Mouse (Mus musculus) forebrain, embryonic 10.5 days (tissue): ENCODE data around the gene Cdh13. TPM values are rescaled to one million over a fixed set of nuclear protein-coding genes. Genes with fewer than 3 reads are reported as not detected.

ENCODE experiments used
- DNase-seq: peaks from one replicate; pipeline ENCODE4 v3.0.0-alpha.2; 2017; ENCODE audit warnings: low spot score; ENCODE audit errors: extremely low spot score
- H3K27ac ChIP-seq: fragments of 300-500 bp; sonication (generic); 2 replicates; pipeline ENCODE4 v1.5.1; 2016; ENCODE audit warnings: mild to moderate bottlenecking
- H3K27me3 ChIP-seq: fragments of 300-500 bp; sonication (generic); 2 replicates; pipeline ENCODE4 v1.6.1; 2016; ENCODE audit warnings: mild to moderate bottlenecking; ENCODE audit not compliant: poor library complexity, severe bottlenecking
- H3K36me3 ChIP-seq: fragments of 300-500 bp; sonication (generic); replicated peaks from 2 replicates; pipeline ENCODE4 v1.6.1; 2016; ENCODE audit warnings: mild to moderate bottlenecking, moderate library complexity
- H3K4me1 ChIP-seq: fragments of 300-500 bp; sonication (generic); 2 replicates; pipeline ENCODE4 v1.6.1; 2016
- H3K4me3 ChIP-seq: fragments of 300-500 bp; sonication (generic); 2 replicates; pipeline ENCODE4 v1.5.1; 2016; ENCODE audit warnings: mild to moderate bottlenecking, moderate library complexity
- H3K9me3 ChIP-seq: fragments of 300-500 bp; sonication (generic); 2 replicates; pipeline ENCODE4 v1.6.1; 2016; ENCODE audit warnings: mild to moderate bottlenecking, moderate library complexity
- WGBS: fragments of 180-500 bp; shearing (Covaris S2); methylation state at CpG from one replicate; pipeline ENCODE4 v1.1.7; 2016; 5-methylcytosine and 5-hydroxymethylcytosine counted together
- polyA plus RNA-seq: library from polyadenylated mRNA; unstranded; fragments of >200 nt; fragmentation: Nextera tagmentation; extraction: Ambion mirVana; gene quantifications from 2 replicates; pipeline ENCODE4 v1.2.1, GENCODE M21; 2016

The Cdh13 gene
- polyA plus RNA-seq, 1 experiment from 2014 or later, result 3.3 TPM

DNA sequence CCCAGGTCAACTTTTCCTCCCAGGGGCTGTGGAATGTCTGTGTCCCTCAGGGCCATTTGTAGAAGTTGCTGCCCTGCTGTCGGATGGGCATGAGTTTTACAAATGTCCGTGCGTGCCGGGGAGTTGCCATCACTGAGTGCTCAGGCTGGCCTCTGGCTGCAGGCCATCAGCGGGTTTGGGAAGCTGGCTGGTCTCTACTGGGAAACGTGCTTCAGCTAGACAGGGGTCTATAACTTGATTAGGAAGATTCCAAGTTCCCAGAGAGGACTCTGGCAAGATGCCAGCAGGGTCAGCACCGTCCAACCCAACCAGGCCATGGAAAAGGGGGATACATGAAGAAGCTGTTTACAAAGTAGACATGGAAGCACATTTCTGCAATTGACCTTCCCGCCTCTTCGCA is 163.0 kb downstream of the Cdh13 start:
- Histone ChIP-seq H3K4me3 (no peak overlapping the region), H3K27me3 (no peaks in the 10 kb centered on the region), H3K36me3 (no peaks in the 10 kb centered on the region), H3K27ac (no peak overlapping the region), H3K9me3 (no peaks in the 10 kb centered on the region), H3K4me1 (peaks cover 3% of the 10 kb centered on the region)
- no peak for DNase-seq
- 90% methylated on average over 9 of the region's 9 CpGs for WGBS

DNA sequence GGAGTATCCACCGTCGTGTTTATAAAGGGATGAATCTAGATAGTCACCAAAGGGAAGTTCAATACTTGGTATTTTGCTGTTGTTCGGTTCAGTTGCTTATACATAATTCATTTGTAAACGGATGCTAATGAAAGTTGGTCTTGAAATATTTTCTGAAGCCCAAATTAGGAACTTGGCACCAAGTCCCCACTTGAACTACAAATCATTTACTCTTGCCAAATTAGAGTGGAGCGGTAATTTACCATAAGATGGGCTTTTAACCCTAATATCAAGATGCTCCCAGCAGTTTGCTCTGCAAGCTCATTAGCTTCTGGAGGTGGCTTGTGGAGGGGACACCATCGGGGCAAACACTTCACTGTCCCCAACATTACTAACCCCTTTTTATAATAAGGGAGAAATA is 164.5 kb downstream of the Cdh13 start:
- Histone ChIP-seq H3K36me3 (no peaks in the 10 kb centered on the region), H3K27me3 (no peaks in the 10 kb centered on the region), H3K27ac (no peak overlapping the region), H3K9me3 (no peaks in the 10 kb centered on the region), H3K4me3 (no peak overlapping the region), H3K4me1 (no peaks in the 10 kb centered on the region)
- DNase-seq, result no peak
- WGBS, result 95% methylated on average over 6 of the region's 6 CpGs

DNA sequence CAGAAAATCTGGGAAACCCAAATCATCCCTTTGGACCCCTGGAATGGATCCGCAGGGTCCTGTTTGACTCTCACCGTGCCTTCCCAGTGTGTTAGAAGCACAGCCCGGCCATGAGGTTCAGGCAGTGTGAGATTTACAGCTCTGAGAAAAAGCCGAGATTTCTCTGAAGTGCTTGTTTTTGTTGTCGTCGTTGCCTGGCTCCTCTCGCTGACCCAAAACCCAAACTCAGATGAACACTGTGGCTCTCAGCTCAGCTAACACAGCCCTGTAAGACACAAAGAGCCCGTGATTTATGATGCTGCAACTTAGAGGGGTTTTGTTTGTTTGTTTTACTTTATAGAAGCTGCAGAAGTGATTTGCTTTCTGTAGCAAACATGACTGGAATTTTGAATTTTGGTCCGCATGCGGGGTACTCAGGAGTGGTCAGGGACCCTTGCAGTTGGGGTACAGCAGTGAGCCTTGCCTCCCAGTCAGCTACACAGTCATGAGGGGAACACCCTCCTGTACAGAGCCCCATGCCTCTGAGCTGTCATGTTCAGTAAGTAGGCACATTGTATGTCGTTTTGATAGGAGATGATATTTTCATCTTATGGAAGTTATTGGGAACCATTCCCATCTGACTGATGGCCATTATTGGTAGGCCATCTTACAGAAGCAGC is 169.0 kb downstream of the Cdh13 start:
- no peak for DNase-seq
- Histone ChIP-seq H3K4me1 (no peaks in the 10 kb centered on the region), H3K27me3 (no peaks in the 10 kb centered on the region), H3K36me3 (no peaks in the 10 kb centered on the region), H3K27ac (no peak overlapping the region), H3K4me3 (no peak overlapping the region), H3K9me3 (no peaks in the 10 kb centered on the region)
- 88% methylated on average over 11 of the region's 11 CpGs for WGBS

DNA sequence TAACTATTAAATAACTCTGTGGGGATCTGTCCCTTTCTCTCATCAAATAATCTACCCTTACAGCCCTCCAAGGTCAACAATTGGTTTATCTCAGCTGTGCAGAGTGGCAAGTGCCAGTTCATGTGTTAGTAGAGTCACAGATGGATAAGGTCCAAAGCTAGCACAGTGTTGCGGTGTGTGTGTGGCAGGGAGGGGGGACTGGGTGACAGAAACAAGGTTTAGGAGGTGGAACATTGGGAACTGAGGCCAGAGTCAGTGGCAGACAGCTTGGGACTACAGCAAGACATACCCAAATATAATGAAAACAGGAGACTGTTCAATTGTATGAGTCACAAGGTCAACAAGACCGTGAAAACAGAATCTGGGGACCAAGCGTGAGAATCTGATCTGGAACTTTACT is 171.7 kb downstream of the Cdh13 start:
- no peak overlapping the region for H3K27ac ChIP-seq
- no peaks in the 10 kb centered on the region for H3K4me1 ChIP-seq
- no peak for DNase-seq
- no peaks in the 10 kb centered on the region for H3K36me3 ChIP-seq
- H3K4me3 ChIP-seq, result no peak overlapping the region
- WGBS, result 88% methylated on average over 3 of the region's 3 CpGs
- no peaks in the 10 kb centered on the region for H3K27me3 ChIP-seq
- no peaks in the 10 kb centered on the region for H3K9me3 ChIP-seq

DNA sequence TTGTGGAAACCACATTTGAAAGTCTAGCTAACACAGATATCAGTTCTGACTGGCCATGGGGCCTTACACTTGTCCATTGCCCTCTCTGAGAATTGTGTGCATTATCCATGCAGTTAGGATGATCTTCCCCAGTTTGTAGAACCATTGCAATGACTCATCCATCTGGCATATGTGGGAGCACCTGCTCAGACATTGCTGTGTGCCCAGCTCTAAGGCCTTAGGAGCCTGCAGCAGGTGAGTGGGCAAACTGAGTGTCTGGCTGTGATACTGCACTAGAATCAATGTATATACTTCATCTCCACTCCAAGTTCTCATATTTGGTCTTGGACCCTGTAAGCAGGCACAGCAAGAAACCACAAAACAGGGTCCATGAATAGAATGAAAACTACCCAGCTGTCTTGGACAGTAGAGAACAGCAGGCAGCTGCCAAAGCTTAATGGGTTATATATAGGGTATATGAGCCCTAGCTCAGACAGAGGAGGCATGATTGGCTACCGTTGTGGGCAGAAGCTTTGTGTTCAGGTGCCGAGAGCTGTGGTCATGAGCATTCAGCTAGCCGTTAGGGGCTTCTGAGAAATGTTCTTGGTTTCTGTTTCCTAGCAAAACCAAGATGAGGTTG is 181.9 kb downstream of the Cdh13 start:
- Histone ChIP-seq H3K27me3 (no peaks in the 10 kb centered on the region), H3K9me3 (no peaks in the 10 kb centered on the region), H3K27ac (no peak overlapping the region), H3K4me3 (no peak overlapping the region), H3K4me1 (peaks cover 4% of the 10 kb centered on the region; the same call in 1 of the 2 replicates), H3K36me3 (no peaks in the 10 kb centered on the region)
- DNase-seq, result no peak
- 90% methylated on average over 3 of the region's 3 CpGs for WGBS

DNA sequence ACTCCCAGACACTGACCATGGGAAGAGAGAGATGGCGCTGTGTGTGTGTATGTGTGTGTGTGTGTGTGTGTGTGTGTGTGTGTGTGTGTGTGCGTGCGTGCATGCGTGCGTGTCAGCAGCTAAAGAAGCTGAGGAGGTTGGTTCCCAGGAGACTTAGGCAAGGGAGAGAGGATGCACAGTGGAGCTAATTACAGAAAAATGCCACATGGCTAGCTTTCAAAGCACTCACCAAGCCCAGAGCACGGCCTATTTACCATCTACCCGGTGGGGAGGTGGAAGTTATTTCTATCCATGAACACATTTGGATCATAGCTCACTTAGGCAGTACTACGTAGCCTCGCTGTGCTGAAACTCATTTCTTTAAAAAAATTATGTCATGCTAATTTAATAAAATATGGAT is 194.1 kb downstream of the Cdh13 start:
- Histone ChIP-seq H3K36me3 (no peaks in the 10 kb centered on the region), H3K4me1 (peaks cover 4% of the 10 kb centered on the region; the same call in 1 of the 2 replicates), H3K4me3 (no peak overlapping the region), H3K9me3 (no peaks in the 10 kb centered on the region), H3K27ac (no peak overlapping the region), H3K27me3 (no peaks in the 10 kb centered on the region)
- no peak for DNase-seq
- 84% methylated on average over 9 of the region's 9 CpGs for WGBS

DNA sequence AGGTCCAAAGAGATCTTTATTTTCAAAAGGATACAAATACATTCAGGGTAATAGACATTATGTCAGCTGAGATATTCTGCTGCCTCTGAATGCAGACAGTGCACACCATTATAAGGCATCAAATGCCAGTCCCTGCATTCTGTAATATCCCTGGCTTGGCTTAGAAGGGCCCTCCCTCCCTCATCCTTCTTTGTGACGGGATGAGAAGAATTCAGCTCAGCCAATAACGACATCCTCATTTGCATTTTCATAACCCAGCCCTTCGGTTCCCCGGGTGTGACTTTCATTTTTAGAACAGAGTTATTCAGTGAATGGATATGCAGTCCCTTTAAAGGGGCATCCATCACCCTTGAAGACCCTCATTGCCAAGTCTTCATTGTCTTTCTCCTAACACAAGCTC is 205.2 kb downstream of the Cdh13 start:
- WGBS, result 69% methylated on average over 4 of the region's 4 CpGs
- Histone ChIP-seq H3K36me3 (no peaks in the 10 kb centered on the region), H3K4me3 (no peak overlapping the region), H3K27ac (no peak overlapping the region), H3K4me1 (peaks cover 28% of the 10 kb centered on the region), H3K27me3 (no peaks in the 10 kb centered on the region), H3K9me3 (no peaks in the 10 kb centered on the region)
- DNase-seq, result no peak

DNA sequence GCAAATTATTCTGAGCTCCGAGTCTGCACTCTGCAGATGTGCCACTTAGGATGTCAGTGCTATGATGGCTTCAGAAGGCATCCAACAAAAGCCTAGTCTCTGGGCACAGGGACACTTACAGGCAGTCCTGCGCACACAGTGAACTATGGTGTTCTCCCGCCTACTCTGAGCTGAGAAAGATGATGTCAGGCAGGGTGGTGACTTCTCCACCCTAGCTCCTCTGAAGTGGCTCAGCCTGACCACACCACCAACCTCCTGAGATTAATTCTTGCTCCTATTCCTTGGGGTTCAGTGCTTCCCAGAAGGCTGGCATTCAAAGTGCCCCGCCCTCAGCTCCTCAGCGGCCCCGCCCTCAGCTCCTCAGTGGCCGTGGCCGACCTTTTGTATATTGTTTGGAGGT is 219.0 kb downstream of the Cdh13 start:
- peaks cover 10% of the 10 kb centered on the region for H3K4me1 ChIP-seq
- H3K27me3 ChIP-seq, result no peaks in the 10 kb centered on the region
- H3K9me3 ChIP-seq, result no peaks in the 10 kb centered on the region
- H3K27ac ChIP-seq, result no peak overlapping the region
- H3K4me3 ChIP-seq, result no peak overlapping the region
- 82% methylated on average over 8 of the region's 8 CpGs for WGBS
- H3K36me3 ChIP-seq, result no peaks in the 10 kb centered on the region
- no peak for DNase-seq

DNA sequence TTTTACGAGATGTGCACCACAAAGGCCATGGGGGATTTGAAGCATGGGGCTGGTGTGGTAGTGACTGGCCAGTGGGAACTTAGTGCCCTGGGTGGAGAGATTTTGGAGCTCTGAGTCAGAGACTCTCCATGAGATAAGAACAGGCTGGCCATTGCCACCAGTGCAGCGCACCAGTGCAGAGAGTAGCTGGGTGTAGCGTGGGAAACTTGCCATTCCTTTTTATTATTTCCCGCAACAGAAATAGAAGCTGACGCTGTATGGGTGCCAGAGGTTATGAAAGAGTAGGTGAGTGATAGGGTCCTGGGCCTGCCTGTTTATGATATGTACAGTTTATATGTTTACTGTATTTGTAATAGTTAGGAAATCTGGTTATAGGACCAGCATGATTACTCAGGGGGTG is 225.9 kb downstream of the Cdh13 start:
- no peaks in the 10 kb centered on the region for H3K36me3 ChIP-seq
- H3K27ac ChIP-seq, result no peak overlapping the region
- no peaks in the 10 kb centered on the region for H3K27me3 ChIP-seq
- WGBS, result 95% methylated on average over 5 of the region's 5 CpGs
- peaks cover 7% of the 10 kb centered on the region for H3K4me1 ChIP-seq
- no peak for DNase-seq
- H3K9me3 ChIP-seq, result no peaks in the 10 kb centered on the region
- no peak overlapping the region for H3K4me3 ChIP-seq

DNA sequence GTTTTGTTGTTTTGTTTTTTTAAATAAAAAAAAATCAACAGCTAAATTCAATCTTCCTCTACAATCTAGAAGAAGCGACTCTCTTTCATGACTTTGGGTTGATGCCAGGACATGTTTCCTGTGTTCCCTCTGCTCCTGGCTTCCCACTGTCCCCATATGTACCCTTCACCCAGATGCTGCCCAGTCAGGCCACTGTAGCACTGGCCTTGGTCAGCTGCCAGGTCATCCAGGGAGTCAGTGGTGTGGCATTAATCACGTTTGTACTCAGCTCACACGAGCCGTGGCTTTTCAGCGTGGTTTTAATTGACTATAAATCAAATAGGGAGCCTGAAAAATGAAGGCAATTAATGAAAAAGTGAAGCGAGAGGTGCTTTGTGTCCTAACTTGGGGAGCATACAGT is 229.7 kb downstream of the Cdh13 start:
- Histone ChIP-seq H3K4me3 (no peak overlapping the region), H3K27me3 (no peaks in the 10 kb centered on the region), H3K36me3 (no peaks in the 10 kb centered on the region), H3K27ac (peak overlapping the region; percentile 44; the same call in 1 of the 2 replicates), H3K9me3 (no peaks in the 10 kb centered on the region), H3K4me1 (peaks cover 21% of the 10 kb centered on the region)
- WGBS, result 75% methylated on average over 6 of the region's 6 CpGs
- DNase-seq, result no peak

DNA sequence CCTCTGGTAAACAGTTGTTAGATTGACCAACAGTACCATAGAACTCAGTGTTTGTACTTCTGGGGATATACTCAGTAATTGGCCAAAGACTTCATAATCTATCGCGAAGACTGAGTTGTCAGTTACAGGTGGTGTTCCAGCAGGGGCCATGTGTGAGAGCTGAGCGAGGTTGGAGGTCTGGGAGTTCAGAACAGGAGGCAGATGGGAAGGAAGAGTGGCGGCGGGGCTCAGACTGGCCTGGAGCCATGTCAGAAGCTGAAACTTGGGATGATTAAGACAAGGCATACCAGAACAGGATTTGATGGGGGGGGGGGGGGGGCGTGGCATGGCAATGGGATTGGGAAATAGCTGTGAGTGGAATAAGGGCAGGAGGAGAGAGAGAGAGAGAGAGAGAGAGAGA is 232.1 kb downstream of the Cdh13 start:
- H3K27me3 ChIP-seq, result no peaks in the 10 kb centered on the region
- no peak for DNase-seq
- H3K9me3 ChIP-seq, result no peaks in the 10 kb centered on the region
- no peak overlapping the region for H3K27ac ChIP-seq
- peaks cover 22% of the 10 kb centered on the region for H3K4me1 ChIP-seq
- WGBS, result 92% methylated on average over 5 of the region's 6 CpGs
- no peak overlapping the region for H3K4me3 ChIP-seq
- H3K36me3 ChIP-seq, result no peaks in the 10 kb centered on the region

DNA sequence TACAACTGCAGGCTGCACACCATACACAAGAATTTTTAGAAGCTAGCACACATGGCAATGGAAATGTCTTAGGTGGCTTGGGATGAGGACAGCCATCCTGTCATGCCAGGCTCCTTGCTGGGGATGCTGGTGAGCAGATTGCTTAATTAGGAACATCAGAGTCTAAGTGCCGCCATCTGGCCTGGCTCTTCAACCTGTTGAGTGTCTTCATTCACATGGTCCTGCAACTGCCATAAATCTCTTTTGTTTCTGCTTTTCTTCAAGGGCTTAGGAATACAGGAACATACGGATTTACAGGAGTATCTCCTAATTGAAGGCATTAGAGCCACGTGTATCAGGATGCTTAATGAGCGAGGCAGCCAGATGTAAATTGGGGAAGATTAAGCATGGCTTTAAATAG is 233.5 kb downstream of the Cdh13 start:
- no peak overlapping the region for H3K4me3 ChIP-seq
- H3K27me3 ChIP-seq, result no peaks in the 10 kb centered on the region
- 50% methylated on average over 4 of the region's 4 CpGs for WGBS
- no peaks in the 10 kb centered on the region for H3K9me3 ChIP-seq
- peaks cover 22% of the 10 kb centered on the region for H3K4me1 ChIP-seq
- H3K36me3 ChIP-seq, result no peaks in the 10 kb centered on the region
- no peak for DNase-seq
- H3K27ac ChIP-seq, result no peak overlapping the region

DNA sequence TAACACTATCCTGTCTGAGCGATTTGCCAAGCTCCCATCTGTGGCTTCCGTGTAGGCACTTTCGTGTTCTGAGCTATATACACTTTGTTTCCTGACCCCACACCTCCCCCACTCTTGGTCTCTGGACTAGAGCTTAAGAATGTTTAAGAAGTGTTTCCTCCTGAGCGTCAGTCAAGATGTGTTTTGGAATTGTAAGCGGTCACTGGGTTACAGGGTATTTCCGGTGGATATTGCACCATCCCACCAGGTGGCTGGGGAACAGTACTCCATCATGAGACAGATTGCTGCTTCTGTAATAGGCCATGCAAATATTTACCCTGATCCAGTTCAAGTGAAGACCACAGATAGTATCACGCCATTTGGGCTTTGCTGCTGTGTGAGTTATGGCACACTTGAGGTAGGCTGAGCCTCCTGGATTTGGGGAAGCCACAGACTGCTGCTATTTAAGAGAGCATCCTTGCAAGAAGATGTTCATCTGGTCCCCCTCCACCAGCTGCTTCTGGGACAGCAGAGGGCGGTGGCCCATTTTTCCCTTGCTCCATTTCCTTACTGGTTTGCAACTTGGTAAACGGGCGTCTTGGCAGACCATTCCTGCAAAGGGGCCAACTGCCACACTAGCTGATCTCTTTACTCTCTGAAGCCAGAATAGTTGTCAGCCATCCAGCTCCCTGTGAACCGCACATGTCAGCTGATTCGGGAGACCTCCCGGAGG is 234.7 kb downstream of the Cdh13 start:
- no peaks in the 10 kb centered on the region for H3K27me3 ChIP-seq
- H3K36me3 ChIP-seq, result no peaks in the 10 kb centered on the region
- H3K4me1 ChIP-seq, result peaks cover 22% of the 10 kb centered on the region
- no peaks in the 10 kb centered on the region for H3K9me3 ChIP-seq
- H3K4me3 ChIP-seq, result no peak overlapping the region
- no peak overlapping the region for H3K27ac ChIP-seq
- 85% methylated on average over 13 of the region's 13 CpGs for WGBS
- DNase-seq, result no peak
